Mouse (Mus musculus): ENCODE measurements around the gene Cbx3.

The Cbx3 gene

DNA sequence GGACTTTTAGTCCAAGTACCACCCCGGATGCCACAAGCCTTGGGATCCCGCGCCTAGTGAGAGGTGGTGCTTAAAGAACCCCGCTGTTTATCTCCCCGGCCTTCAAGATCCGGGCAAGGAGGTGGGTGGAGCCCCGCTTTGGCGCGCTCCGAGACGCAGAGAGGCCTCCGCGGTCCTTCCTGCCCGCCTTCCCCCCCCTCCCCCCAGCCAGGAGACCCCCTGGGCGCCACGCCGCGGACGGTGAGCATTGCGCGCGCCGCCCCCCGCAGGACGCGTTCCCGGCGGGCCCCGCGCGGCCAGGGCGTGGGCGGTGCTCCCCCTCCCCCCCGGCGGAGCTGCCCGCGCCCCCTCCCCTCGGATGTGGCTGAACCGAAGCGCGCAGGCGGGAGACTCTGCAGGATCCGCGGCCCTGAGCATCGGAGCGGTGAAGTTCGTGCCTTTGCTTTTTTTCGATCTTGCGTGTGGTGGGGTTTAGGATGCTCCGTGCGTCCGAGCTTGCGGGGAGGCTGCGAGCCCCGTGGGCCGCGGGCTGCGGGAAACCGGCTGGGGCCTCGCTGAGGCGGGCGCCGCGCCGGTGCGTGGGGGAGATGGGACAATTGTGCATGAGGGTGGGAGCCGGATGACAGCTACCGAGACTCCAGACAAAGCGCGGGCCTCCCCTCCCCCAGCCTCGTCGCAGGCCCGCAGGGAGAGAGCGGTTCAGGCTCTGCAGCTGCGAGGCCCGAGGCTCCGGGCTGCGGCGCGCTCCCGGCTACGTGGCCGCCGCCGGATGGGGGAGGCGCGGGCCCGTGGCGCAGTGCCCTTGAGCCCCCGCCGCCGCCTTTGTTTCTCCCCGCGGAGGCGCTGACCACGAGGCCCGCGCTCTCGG is at the start of gene Cbx3:
Cbx3 (plus strand) TSS at position 50 of the 868 bp plus-strand sequence.
- in situ Hi-C loops (cut with MboI, MseI): no loop called here

DNA sequence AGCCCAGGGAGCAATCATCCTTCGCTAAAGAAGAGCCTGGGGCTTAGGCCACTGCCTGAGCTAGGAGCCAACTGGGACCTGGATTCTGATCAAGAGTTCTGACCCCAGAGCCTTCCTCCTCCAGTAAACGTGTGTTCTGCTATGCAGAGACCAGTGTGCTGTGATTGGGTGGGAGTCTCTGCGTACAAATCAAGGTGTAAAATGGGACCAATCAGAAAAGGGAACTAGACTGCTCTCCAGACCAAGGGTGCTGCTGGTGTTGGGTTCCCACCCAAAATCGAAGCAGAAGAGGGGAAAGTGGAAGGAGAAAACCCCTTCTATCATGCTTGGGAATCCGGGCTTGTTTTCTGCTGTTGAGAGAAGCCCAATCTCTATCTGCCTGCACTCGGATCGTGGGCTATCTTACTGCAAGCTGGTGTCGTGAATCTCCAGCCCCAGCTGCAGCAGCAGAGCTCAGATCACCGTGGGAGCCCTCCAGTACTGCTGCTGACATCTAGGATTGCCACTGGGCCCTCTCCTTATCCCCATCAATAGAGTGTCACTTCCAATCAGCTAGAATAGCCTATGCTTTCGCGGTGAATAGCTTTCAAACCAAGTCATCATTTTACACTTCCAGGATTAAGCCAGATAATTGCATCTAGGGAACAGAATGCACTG is 46.6 kb upstream of the Cbx3 start:
- in situ Hi-C loops (cut with MboI, MseI): loop anchor here in 1 of 2 experiments (25.0 kb wide), 1 partner anchor 439 kb away; no protein-coding TSS in a partner anchor

DNA sequence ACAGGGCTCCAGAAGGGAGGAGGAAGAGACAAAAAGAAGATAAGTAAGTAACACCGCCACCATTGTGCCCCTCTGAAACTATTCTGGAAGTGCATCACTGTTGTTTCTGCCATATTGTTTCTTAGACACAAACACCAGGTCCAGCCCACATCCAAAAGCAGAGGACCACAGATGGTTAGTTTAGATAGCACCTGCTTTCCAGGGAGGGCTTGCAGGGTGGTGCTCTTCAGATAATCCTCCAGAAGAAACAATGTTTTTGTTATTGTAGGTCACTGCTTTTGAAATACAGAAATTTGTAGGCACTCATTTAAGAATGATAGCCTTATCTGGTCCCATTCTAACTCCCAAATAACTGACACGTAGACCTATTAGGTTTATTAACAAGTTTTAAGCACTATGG is 45.6 kb upstream of the Cbx3 start:
- in situ Hi-C loops (cut with MboI, MseI): loop anchor here in 1 of 2 experiments (25.0 kb wide), 1 partner anchor 438 kb away; no protein-coding TSS in a partner anchor

DNA sequence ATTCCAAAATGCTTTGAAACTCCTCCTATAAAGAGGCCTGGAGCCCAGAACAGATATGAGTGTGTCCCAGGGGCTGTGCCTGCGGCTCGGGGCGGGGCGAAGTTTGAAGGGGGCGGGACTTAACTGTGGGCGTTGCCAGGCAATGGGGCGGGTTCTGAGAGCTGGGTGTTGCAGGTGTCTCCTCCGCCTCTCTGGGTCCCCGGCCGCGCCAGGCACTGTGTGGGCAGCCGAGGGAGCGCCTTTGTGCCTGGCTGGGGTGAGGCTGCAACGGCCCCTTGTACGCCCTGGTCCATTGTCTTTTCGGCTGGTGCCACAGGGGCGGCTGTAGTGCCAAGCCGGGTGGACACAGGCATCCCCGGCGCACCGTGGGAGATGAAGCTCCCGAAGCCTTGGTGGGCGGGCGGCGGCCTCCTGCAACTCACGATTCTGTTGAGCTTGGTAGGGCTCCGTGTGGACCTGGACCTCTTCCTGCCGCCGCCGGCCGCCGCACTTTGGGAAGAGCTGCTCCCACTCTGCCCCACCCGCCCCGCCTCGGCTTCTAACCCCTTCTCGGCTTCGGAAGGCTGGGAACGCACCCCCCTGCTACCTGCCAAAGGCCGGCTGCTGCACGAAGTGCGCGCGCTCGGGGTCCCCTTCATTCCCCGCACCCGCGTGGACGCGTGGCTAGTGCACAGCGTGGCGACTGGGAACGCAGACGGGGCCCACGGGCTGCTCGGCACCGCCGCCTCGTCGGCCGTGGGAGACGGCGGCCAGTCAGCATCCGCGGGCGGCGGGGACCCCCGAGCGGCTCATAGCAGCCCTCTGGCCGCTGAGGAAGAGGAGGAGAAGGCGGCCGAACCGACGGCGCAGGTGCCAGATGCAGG is 37.4 kb upstream of the Cbx3 start, which contains the start of gene Nfe2l3:
Nfe2l3 (plus strand) TSS at position 136 of the 863 bp plus-strand sequence.
- in situ Hi-C loops (cut with MboI, MseI): no loop called here

DNA sequence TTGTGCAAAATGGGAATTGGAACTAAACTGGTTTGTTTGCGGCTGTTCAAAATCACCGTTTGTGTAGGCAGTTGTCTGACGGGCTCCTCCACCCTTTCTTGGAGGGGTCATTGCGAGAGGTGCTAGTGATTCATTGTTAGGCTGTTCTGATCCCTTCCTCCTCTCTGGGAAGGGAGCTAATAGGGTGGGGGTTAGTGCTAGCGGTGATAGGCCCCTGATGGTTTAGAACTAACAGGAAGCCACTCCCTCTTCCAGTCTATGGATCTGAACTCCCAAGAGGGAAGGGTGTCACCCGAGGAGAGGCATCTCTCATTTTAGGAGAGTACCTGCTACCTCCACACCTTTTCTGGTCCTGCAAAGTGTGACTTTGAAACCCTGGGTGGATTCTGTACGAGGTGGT is 35.9 kb upstream of the Cbx3 start:
- in situ Hi-C loops (cut with MboI, MseI): no loop called here

DNA sequence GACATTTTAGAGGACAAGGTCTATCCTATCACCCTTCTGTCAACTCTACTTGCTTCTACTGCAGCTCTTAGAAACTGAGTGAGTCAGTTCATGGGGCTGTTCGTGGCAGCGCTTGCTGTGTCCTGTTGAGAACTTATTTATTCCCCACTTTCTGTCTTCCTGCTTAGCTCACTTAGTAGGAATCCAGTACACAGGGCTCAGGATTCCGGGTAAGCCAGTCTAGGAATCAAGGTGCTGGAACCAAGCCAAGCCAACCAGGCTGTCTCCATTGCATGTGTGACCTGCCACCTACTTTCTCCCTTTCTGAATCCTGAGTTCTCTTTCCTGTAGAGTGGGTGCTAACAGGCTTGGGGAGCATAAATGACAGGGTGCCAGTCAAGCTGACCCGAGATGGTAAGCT is 32.5 kb upstream of the Cbx3 start:
- in situ Hi-C loops (cut with MboI, MseI): no loop called here

DNA sequence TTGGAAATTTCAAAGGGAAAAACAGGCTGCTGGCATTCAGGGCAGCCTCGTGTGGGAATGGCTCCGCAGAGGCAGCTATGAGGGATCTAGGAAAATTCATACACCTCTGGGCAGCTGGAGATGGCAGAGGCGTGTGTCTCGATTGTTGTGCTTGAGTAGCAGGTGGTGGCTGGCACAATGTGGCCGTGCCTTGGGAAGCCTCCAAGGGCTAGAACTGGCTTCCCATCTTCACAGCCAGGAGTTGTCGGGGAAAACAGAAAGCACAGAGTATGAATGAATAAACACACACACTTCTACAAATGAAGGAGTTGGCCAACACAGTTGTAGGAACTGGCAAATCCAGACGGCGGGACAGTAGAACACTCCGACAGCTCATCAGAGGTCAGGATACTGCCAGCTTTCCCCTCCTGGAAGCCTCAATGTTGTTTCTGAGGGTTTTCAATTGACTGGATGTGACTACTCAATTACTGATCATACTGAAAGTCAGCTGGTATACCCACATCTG is 31.3 kb upstream of the Cbx3 start:
- in situ Hi-C loops (cut with MboI, MseI): no loop called here

DNA sequence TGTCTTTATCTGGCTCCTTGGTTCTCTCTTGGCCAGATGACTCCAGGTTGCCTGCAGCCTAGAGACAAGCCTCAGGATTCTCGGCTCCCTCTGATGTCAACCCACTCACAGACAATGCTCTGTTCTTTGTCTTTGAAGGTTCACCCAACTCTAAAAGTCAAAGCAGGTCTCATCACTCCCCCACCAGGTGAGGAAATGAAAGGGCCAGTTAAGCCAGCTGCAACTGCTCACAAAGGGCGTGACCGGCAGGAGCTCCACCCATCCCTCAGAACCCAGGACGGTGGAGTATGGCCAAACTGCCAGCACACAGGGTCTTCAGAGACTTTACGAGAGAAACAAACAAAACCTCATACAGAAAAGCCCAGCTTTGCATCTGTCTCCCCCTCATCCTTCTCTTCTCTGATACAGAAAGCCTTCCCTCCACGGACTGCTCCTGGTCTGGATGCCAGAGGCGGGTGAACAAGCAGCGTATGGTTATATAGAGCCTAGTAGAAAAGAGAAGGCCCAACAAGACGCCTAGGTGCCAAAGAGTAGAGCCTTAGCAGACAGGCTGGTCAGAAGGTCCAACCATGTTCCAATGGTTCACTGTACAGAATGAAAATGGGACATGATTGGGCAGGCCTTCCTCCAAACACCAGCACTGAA is 27.8 kb upstream of the Cbx3 start:
- in situ Hi-C loops (cut with MboI, MseI): loop anchor here in 1 of 2 experiments (5.0 kb wide), 1 partner anchor 65 kb away; no protein-coding TSS in a partner anchor

DNA sequence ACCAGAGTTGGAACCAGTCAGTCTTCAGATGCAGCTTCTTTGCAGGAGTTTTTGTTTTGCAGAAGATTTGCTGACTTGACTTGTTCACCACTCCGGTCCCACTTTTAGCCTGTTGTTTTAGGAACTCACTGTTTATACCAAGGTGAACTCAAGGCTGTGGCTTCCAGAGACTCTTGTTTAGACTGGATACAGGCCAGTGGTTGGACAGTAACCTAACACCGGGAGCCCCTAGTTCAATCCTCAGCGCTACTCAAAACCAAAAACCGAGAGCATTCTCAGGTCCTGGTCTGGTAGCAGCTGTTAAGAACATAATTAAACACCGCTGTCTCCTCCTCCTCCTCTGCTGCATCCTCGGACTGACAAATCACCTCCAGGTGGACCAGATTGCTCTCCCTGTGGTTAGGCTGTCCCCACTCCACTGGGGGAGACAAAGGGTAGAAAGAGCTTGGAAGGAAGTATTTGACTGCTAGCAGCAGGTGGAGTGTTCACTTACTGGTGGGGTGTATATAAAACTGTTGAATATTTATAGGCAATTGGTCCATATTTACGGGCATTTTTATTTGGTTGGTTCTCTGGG is 17.1 kb upstream of the Cbx3 start:
- in situ Hi-C loops (cut with MboI, MseI): no loop called here

DNA sequence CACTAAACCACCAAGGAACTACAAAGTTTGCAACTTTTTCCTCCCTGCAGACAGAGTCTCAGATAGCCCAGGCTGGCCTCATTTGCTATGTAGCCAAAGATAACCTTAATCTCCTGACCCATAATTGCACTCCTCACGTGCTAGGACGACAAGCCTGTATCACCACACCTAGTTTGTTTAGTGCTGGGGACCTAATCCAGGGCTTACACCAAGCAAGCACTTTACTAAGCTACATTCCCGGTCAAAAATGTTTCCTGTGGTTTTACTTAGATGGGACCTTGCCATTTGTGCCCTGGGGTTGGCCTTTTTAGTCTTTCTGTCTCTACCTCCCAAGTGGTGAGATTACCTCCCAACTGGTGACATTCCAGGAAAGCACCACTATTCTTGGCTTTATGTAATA is 15.2 kb upstream of the Cbx3 start:
- in situ Hi-C loops (cut with MboI, MseI): no loop called here

DNA sequence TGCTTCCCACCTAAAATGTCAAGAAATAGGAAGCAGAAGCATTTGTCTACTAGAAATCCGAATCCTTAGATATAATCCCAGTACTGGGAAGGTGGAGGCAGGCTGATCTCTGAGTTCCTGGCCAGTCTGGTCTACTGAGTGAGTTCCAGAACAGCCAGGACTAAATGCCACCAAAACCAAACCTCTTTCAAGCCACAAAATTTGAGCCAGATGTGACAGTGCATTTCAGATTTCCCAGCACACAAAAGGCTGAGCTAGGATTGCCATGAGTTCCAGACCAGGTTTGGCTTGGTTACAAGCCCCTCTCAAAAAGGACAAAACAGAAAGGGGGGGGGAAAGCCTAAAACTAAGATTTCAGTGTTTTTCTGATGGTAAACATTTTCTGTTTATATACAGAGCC is 14.0 kb upstream of the Cbx3 start:
- in situ Hi-C loops (cut with MboI, MseI): no loop called here

DNA sequence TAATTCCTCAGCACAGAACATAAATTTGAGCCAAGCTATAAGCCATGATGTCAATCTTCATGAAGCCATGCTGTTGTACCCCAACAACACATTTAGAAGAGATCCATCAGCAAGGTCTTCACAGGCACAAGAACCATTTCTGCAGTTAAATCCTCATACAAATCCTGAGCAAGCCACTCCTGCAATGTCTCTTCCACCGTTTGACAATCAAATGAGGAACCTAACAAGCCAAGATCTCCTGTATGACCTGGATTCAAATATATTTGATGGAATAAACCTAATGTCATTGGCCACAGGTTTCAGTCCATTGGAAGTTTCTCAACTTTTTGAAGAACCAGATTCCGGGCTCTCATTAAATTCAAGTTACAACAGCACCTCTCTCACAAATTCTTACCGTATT is 12.9 kb upstream of the Cbx3 start:
- in situ Hi-C loops (cut with MboI, MseI): no loop called here

DNA sequence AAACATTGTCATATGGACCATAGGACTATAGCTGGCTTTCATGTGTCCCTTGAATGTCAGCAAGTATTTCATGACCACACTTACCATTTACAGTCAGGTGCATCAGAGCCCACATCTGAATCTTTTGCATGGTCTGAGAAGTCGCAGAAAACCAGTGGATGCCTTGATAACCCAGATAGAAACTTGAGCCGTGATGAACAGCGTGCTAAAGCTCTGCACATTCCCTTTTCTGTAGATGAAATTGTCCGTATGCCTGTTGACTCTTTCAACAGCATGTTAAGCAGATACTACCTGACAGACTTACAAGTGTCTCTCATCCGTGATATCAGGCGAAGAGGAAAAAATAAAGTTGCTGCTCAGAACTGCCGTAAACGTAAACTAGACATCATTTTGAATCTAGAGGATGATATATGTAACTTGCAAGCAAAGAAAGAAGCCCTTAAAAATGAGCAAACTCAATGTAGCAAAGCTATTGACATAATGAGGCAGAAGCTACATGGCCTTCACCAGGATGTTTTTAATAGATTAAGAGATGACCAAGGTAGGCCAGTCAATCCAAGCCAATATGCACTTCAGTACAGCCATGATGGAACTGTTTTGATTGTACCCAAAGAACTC is 12.3 kb upstream of the Cbx3 start:
- in situ Hi-C loops (cut with MboI, MseI): no loop called here

DNA sequence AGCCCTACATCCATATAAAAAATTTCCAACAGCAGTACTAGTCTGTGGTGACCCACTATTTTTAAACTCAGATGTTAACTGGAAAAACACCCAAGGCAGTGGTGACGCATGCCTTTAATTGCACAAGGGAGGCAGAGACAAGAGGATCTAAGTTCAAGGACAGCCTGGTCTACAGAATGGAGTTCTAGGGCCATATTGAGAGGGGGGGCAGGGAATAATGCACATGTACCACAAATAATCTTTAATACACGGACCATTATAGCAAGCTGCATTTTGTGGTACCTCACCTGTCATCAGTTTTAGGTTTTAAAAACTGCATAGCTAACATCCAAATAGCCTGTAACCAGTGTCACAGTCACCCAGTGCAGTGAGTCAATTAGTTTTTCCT is 11.2 kb upstream of the Cbx3 start:
- in situ Hi-C loops (cut with MboI, MseI): no loop called here

DNA sequence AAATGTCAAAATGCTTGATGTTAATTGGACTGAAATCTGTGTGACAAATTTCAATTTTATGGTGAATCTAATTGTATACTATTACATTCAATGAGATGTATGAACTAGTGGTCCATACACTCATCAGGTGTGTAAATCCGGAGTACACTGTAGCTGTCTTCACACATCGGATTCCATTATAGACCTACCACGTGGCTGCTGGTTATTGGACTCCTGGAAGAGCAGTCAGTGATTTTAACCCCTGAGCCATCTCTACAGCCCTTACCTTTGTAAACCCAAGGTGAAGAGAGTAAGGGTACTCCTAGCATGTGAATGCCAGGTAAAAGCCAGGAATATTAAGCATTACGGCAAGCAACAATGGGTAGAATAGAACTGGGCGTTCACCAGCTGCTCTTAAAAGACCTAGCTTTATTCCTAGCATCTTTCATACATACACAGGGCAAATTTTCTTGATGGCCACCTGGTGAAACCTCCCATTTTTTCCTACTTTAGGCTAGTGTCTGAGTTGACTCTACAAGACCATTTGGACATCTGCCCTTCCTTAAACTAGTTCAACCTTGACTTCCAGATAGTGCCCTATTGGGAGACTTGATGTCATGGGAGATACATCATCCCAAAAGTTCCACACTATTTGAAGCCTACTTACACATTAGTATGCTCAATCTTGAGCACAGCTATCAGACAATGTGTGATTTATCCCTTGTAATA is 10.7 kb upstream of the Cbx3 start:
- in situ Hi-C loops (cut with MboI, MseI): no loop called here

DNA sequence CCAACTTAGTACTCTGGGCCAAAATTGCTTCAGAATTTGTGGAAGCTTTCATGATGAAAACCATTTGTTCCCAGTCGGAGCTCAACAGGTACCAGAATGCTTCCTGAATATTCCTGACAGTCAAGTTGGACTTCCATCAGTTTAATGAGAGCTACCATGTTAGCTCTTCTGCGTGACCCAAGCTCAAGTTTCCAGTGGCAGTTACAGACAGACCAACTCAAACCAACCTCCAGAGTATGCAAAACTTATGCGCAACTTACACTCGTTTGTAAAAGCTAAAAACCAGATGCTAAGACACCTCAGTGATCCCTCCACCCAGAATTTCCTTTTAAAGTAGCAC is 10.2 kb upstream of the Cbx3 start:
- in situ Hi-C loops (cut with MboI, MseI): no loop called here

DNA sequence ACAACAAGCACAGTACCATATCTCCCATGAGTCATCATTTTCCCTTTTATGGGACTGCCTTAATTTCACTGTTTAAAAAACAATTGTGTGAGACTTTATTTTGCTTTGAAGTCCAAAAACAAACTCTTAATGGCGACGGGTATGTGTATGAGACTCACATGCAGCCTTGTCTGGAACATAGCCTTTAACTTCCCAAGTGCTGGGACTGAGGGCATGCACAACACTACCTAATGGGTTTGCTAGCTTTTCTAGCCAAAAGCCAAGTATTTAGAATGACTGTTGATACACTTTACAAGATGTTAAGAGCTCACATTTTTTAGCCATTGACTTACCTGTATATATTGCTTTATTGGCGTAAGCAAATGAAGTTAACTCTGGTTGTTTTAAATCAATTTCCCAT is 9.8 kb upstream of the Cbx3 start:
- in situ Hi-C loops (cut with MboI, MseI): no loop called here

DNA sequence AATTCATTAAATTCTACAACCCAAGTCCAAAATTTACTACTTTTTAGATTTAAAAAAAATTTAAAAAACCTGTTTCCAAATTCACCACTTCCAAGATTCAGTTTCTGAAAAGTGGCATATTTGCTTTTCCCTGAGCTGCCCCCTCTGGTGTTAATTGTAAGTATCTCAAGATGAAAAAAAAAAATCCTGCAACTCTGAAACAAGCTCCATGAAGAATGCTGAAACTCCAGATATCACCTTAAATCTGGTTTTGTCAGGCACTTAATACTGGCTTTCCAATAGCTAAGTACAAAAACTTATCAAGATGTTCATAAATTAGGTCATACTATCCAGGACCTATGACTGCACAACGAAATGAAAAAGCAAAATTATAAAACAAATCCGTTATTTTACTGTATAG is 2.5 kb upstream of the Cbx3 start:
- in situ Hi-C loops (cut with MboI, MseI): no loop called here

DNA sequence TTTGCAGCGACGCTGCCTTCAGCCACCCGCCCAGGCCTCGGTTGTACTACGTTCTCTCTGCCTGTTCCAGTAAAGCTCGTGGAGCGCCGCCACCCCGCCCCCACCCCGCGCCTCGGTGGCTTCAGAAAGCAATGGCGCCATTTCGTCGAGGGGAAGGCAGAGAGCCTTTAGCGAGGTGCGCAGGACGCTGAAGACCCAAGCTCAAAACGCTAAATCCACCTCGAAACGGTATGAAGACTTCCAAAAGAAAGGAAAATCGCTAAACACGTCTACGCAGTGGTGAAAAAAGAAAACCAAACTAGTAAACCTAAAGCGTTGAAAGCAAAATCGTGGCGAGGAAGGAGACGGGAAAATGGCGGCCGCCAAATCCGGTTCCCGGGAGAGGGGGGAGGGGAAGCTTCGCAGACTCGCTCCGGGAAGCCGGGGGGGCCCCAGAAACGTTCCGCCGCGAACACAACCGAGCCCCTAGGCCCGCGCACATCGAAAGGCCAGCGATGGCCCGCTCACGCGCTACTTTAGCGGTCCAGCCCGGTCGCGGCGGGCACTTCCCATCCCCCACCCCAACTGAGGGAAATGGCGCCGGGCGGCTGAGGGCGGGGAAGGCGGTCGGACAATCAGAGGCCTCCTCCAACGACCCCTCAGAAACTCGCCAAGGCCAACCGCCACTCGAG is 1.1 kb upstream of the Cbx3 start:
- in situ Hi-C loops (cut with MboI, MseI): no loop called here

All from T-helper 17 cell (primary cell).